Mouse (Mus musculus): ENCODE results near the gene Gstt2. TPM values are rescaled to one million over a fixed set of nuclear protein-coding genes. Genes with fewer than 3 reads are reported as not detected.
A peak's percentile ranks its signal among the peaks of the same experiment; 100 is the strongest.

Gstt2 gene
- polyA plus RNA-seq (2015; fragmentation: Nextera tagmentation; extraction: Ambion mirVana): 5.8 and 5.9 TPM in 2 replicates

- peaks cover 36% of the 10 kb centered on the region for H3K4me1 ChIP-seq (replicated peaks)
- peak within 1 kb of the TSS; percentile 62 for H3K4me2 ChIP-seq (replicated peaks)
- H3K4me3 ChIP-seq (replicated peaks): peak within 1 kb of the TSS; percentile 46
- H3K9me3 ChIP-seq: no peaks in the 10 kb centered on the region
- WGBS: under 1% methylated on average over 21 of the region's 21 CpGs
- peak; percentile 94 for ATAC-seq
- peak within 1 kb of the TSS; percentile 75 for H3K27ac ChIP-seq
- H3K9ac ChIP-seq (replicated peaks): peak within 1 kb of the TSS; percentile 63
- peaks cover 32% of the 10 kb centered on the region for H3K27me3 ChIP-seq
- no peaks in the 10 kb centered on the region for H3K36me3 ChIP-seq
Observed at GRCm38 (mm10) chr10:75837248-75837759, at the start of gene Gstt2. TSS of gene Gstt2 (minus strand) at chr10:75837424.

- peaks cover 15% of the 10 kb centered on the region for H3K4me1 ChIP-seq (replicated peaks)
- 97% methylated on average over 8 of the region's 8 CpGs for WGBS
- H3K4me2 ChIP-seq (replicated peaks): no peak overlapping the region
- no peak overlapping the region for H3K4me3 ChIP-seq (replicated peaks)
- no peaks in the 10 kb centered on the region for H3K36me3 ChIP-seq
- no peaks in the 10 kb centered on the region for H3K9me3 ChIP-seq
- no peak for ATAC-seq
- H3K9ac ChIP-seq (replicated peaks): no peak overlapping the region
- H3K27ac ChIP-seq: no peak overlapping the region
- no peaks in the 10 kb centered on the region for H3K27me3 ChIP-seq
Observed at GRCm38 (mm10) chr10:75884742-75885141, 47.5 kb upstream of the Gstt2 start.

- Histone ChIP-seq H3K9ac (replicated peaks) (no peak overlapping the region), H3K9me3 (no peaks in the 10 kb centered on the region), H3K27ac (no peak overlapping the region), H3K27me3 (no peaks in the 10 kb centered on the region), H3K36me3 (no peaks in the 10 kb centered on the region), H3K4me1 (replicated peaks) (peaks cover 15% of the 10 kb centered on the region), H3K4me2 (replicated peaks) (peak overlapping the region; percentile 27), H3K4me3 (replicated peaks) (no peak overlapping the region)
- 2% methylated on average over 10 of the region's 10 CpGs for WGBS
- ATAC-seq: peak; percentile 74
Observed at GRCm38 (mm10) chr10:75883232-75883552, 46.0 kb upstream of the Gstt2 start.

GRCm38 (mm10) chr10:75882433-75883231, 45.4 kb upstream of the Gstt2 start:
- Histone ChIP-seq H3K4me1 (replicated peaks) (peaks cover 15% of the 10 kb centered on the region), H3K9ac (replicated peaks) (no peak overlapping the region), H3K27me3 (no peaks in the 10 kb centered on the region), H3K4me3 (replicated peaks) (no peak overlapping the region), H3K4me2 (replicated peaks) (peak overlapping the region; percentile 27), H3K36me3 (no peaks in the 10 kb centered on the region), H3K9me3 (no peaks in the 10 kb centered on the region), H3K27ac (no peak overlapping the region)
- WGBS: 5% methylated on average over 15 of the region's 15 CpGs
- ATAC-seq: peak; percentile 47

- H3K9ac ChIP-seq (replicated peaks): no peak overlapping the region
- ATAC-seq: peak; percentile 31; the same call in 1 of the 2 replicates
- no peaks in the 10 kb centered on the region for H3K36me3 ChIP-seq
- H3K27me3 ChIP-seq: no peaks in the 10 kb centered on the region
- H3K27ac ChIP-seq: peak overlapping the region; percentile 25; the same call in 1 of the 2 replicates
- 16% methylated on average over 20 of the region's 20 CpGs for WGBS
- peaks cover 15% of the 10 kb centered on the region for H3K4me1 ChIP-seq (replicated peaks)
- H3K9me3 ChIP-seq: no peaks in the 10 kb centered on the region
- H3K4me2 ChIP-seq (replicated peaks): no peak overlapping the region; the same call in 1 of the 2 replicates
- H3K4me3 ChIP-seq (replicated peaks): no peak overlapping the region
Observed at GRCm38 (mm10) chr10:75881578-75882432, 44.6 kb upstream of the Gstt2 start.

GRCm38 (mm10) chr10:75880771-75881577, 43.8 kb upstream of the Gstt2 start:
- ATAC-seq: no peak
- Histone ChIP-seq H3K4me3 (replicated peaks) (no peak overlapping the region), H3K27ac (peak overlapping the region; percentile 25; the same call in 1 of the 2 replicates), H3K9ac (replicated peaks) (no peak overlapping the region), H3K9me3 (no peaks in the 10 kb centered on the region), H3K4me1 (replicated peaks) (peaks cover 15% of the 10 kb centered on the region), H3K36me3 (no peaks in the 10 kb centered on the region), H3K27me3 (no peaks in the 10 kb centered on the region), H3K4me2 (replicated peaks) (no peak overlapping the region)
- WGBS: 70% methylated on average over 6 of the region's 6 CpGs

DNA sequence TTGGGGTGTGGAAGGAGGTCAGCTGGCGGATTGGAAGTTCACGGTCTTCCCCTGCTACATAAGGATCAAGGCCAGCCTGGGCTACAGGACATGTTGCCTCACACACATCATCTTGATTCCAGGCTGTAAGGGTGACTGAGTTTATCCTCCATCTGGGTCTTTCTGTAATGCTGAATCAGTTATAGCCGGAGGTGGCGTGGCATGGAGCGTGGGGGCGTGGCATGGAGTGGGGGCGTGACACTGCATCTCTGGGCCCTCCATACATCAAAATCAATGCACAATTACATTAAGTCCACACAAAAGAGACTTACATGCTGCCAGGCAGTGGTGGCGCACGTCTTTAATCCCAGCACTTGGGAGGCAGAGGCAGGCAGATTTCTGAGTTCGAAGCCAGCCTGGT, 43.1 kb upstream of the Gstt2 start:
- Histone ChIP-seq H3K4me1 (replicated peaks) (peaks cover 15% of the 10 kb centered on the region), H3K4me2 (replicated peaks) (no peak overlapping the region), H3K27ac (no peak overlapping the region), H3K27me3 (no peaks in the 10 kb centered on the region), H3K9ac (replicated peaks) (no peak overlapping the region), H3K4me3 (replicated peaks) (no peak overlapping the region), H3K36me3 (no peaks in the 10 kb centered on the region), H3K9me3 (no peaks in the 10 kb centered on the region)
- 95% methylated on average over 10 of the region's 10 CpGs for WGBS
- no peak for ATAC-seq

- ATAC-seq: no peak
- no peaks in the 10 kb centered on the region for H3K9me3 ChIP-seq
- peaks cover 18% of the 10 kb centered on the region for H3K4me1 ChIP-seq (replicated peaks)
- no peak overlapping the region for H3K9ac ChIP-seq (replicated peaks)
- 89% methylated on average over 3 of the region's 3 CpGs for WGBS
- H3K36me3 ChIP-seq: no peaks in the 10 kb centered on the region
- no peak overlapping the region for H3K4me3 ChIP-seq (replicated peaks)
- no peak overlapping the region for H3K27ac ChIP-seq
- H3K4me2 ChIP-seq (replicated peaks): no peak overlapping the region
- no peaks in the 10 kb centered on the region for H3K27me3 ChIP-seq
Observed at GRCm38 (mm10) chr10:75878836-75879235, 41.6 kb upstream of the Gstt2 start.

DNA sequence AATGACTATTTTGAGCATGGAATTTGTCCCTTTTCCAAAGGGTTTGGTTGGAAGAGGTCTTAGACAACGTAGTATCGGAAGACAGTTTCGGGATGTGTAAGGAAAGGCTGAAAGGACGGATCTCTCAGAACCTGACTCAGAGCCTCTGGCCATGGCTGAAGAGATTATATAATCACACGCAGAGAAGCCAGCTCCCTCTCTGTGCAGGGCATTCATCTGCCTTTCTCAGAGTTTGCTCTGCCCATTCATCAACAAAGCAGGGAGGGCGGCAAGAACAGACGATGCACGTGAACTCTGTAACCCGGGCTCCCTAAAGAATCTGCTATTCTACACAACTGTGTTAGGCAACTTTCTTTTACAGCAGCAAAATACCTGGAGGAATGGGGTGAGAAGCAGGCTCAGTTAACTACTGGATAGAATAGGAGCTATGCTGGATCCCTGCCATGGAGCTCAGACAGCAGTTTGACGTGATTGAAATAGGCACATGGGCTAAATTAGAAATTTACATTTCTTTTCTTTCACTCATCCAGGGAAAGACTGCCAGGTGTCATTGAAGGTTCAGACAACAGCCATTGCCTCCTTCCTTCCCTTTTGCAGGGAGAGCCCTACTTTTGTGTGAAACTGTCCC, 36.4 kb upstream of the Gstt2 start:
- Histone ChIP-seq H3K4me2 (replicated peaks) (peak overlapping the region; percentile 64), H3K9me3 (no peaks in the 10 kb centered on the region), H3K4me3 (replicated peaks) (peak overlapping the region; percentile 40), H3K27me3 (no peaks in the 10 kb centered on the region), H3K36me3 (no peaks in the 10 kb centered on the region), H3K4me1 (replicated peaks) (peaks cover 19% of the 10 kb centered on the region), H3K27ac (peak overlapping the region; percentile 91), H3K9ac (replicated peaks) (peak overlapping the region; percentile 60)
- 6% methylated on average over 10 of the region's 10 CpGs for WGBS
- peak; percentile 28; the same call in 1 of the 2 replicates for ATAC-seq

DNA sequence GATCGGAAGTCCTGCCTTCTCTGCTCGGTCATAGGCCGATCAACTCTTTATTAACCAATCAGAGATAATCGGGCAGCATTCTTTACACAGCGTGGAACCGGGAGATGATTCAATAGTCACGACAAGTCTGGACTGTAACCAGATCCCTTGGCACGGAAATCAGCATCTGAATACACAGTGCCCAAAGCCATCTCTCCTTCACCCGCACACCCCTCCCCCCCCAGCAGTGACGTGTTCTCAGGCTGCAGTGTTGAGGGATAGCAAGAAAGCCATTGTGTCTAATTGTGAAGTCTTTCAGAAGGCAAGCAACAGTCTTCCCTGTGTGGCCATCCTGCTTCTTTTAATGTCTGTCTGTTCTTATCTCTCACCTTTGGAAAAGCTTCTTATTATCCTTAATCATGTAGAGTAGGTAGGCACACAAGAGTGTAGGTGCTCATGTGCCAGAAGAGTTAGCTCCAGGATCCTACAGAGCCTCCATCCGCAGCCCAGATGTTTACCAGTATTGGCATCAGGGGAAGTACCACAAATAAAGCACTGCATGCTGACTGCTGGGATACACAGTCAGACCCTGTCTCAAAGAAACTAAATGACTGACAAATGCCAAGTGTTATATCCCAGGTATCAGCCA, 35.8 kb upstream of the Gstt2 start:
- ATAC-seq: peak; percentile 99
- Histone ChIP-seq H3K9me3 (no peaks in the 10 kb centered on the region), H3K9ac (replicated peaks) (peak overlapping the region; percentile 60), H3K27me3 (0 out of 2 replicates have a peak, but pooled peaks cover 3% of the 10 kb centered on the region), H3K4me1 (replicated peaks) (peaks cover 19% of the 10 kb centered on the region), H3K27ac (peak overlapping the region; percentile 91), H3K4me3 (replicated peaks) (peak overlapping the region; percentile 40), H3K4me2 (replicated peaks) (peak overlapping the region; percentile 64), H3K36me3 (no peaks in the 10 kb centered on the region)
- under 1% methylated on average over 11 of the region's 11 CpGs for WGBS

Data from midbrain, embryonic 13.5 days (tissue).